Mouse (Mus musculus): ENCODE results near the gene Galnt17. TPM values are rescaled to one million over a fixed set of nuclear protein-coding genes. Genes with fewer than 3 reads are reported as not detected.

The Galnt17 gene
- total and polyA plus RNA-seq, 3 experiments = 2.0 to 4.6 (median 3.8) TPM

DNA sequence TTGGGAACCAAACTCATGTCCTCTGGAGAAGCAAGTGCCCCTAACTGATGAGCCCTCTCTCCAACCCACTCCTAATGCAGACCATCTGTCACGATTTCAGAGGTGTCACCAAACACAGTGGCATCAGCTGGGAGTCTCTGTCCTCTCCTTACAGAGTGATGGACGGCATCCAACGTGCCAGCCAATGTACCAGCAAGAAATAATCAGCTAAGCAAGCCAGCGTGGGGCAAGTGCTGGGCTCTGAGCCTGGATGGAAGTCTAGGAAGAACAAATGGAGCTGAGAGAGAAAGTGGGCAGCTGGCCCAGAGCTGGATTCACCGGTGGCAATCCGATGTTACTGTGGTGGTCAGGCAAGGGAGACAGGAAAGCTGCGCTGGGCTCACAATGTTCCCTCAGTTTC, 301.1 kb downstream of the Galnt17 start:
- DNase-seq = peak; percentile 35 to 55
- no peak overlapping the region for H3K27ac ChIP-seq
- intact Hi-C loops (cut with DNase I) = no loop called here
- no peaks in the 10 kb centered on the region for H3K36me3 ChIP-seq (ENCODE audit: control insufficient read depth, insufficient read depth, low read length)
- no peaks in the 10 kb centered on the region for H3K27me3 ChIP-seq (ENCODE audit: control insufficient read depth, insufficient read depth, low read length)
- TF ChIP-seq CTCF (IDR thresholded peaks at IDR 0.05) (no peak), POLR2A (IDR thresholded peaks at IDR 0.05; ENCODE audit: insufficient read depth, low read depth, low read length) (no peak), EP300 (IDR thresholded peaks at IDR 0.05; ENCODE audit: insufficient read depth, low read depth, low read length) (no peak)
- H3K4me3 ChIP-seq = no peak overlapping the region
- no peaks in the 10 kb centered on the region for H3K4me1 ChIP-seq (ENCODE audit: control insufficient read depth, insufficient read depth, low read length)
- 55% methylated on average over 7 of the region's 7 CpGs for WGBS
- H3K9ac ChIP-seq (ENCODE audit: low read depth, low read length) = no peak overlapping the region
- H3K79me2 ChIP-seq (replicated peaks; ENCODE audit: control insufficient read depth, insufficient read depth, low read length) = no peaks in the 10 kb centered on the region

DNA sequence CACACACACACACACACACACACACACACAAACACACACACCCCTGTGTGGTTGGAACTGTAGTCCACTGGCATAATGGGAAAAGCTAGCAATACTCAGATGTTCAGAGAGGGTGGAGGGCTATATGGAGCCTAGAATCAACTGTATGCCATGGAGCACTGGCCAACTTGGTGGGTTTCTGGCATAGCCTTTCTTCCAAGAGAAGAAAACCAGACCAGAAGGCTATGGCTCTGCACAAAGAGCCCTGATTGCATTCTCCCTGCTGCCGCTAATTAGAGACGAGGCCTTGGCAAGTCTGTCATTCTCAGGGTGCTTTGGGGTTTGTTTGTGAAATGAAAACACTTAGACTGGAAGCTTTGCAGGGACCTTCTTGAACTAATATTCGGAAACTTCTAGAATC, 301.8 kb downstream of the Galnt17 start:
- Histone ChIP-seq H3K4me3 (no peak overlapping the region), H3K4me1 (ENCODE audit: control insufficient read depth, insufficient read depth, low read length) (no peaks in the 10 kb centered on the region), H3K27me3 (ENCODE audit: control insufficient read depth, insufficient read depth, low read length) (no peaks in the 10 kb centered on the region), H3K9ac (ENCODE audit: low read depth, low read length) (no peak overlapping the region), H3K36me3 (ENCODE audit: control insufficient read depth, insufficient read depth, low read length) (no peaks in the 10 kb centered on the region), H3K79me2 (replicated peaks; ENCODE audit: control insufficient read depth, insufficient read depth, low read length) (no peaks in the 10 kb centered on the region), H3K27ac (no peak overlapping the region)
- intact Hi-C loops (cut with DNase I) = no loop called here
- TF ChIP-seq CTCF (IDR thresholded peaks at IDR 0.05) = no peak
- 86% methylated on average over 3 of the region's 3 CpGs for WGBS
- DNase-seq = no peak

GRCm38 (mm10) chr5:131000572-131000971, 307.7 kb downstream of the Galnt17 start:
- no peaks in the 10 kb centered on the region for H3K4me1 ChIP-seq (ENCODE audit: control insufficient read depth, insufficient read depth, low read length)
- no peaks in the 10 kb centered on the region for H3K27me3 ChIP-seq (ENCODE audit: control insufficient read depth, insufficient read depth, low read length)
- H3K27ac ChIP-seq = no peak overlapping the region
- H3K36me3 ChIP-seq (ENCODE audit: control insufficient read depth, insufficient read depth, low read length) = no peaks in the 10 kb centered on the region
- no peak overlapping the region for H3K9ac ChIP-seq (ENCODE audit: low read depth, low read length)
- H3K79me2 ChIP-seq (replicated peaks; ENCODE audit: control insufficient read depth, insufficient read depth, low read length) = no peaks in the 10 kb centered on the region
- intact Hi-C loops (cut with DNase I) = no loop called here
- TF ChIP-seq CTCF (IDR thresholded peaks at IDR 0.05) (no peak), POLR2A (IDR thresholded peaks at IDR 0.05; ENCODE audit: insufficient read depth, low read depth, low read length) (no peak)
- DNase-seq = no peak
- WGBS = 72% methylated on average over 2 of the region's 2 CpGs
- H3K4me3 ChIP-seq = no peak overlapping the region

DNA sequence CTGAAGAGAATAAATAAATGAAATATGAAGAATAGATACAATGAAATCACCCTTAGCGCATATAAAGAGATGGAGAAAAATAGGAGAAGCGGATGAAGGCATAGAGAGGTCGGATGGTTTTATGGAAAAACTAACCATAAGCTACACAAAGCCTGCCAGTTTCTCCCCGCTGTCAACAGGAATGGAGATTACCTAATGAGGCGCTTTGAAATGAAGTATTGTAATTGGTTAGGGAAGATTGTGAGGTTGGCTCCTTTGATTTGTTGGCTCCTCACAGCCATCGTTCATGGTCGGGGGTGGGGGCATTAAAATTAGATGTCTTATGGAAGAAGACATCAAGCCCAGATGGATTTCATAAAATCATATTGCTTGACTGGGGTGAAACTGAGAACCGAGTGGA, 329.0 kb downstream of the Galnt17 start:
- Histone ChIP-seq H3K79me2 (replicated peaks; ENCODE audit: control insufficient read depth, insufficient read depth, low read length) (no peaks in the 10 kb centered on the region), H3K27me3 (ENCODE audit: control insufficient read depth, insufficient read depth, low read length) (no peaks in the 10 kb centered on the region), H3K4me3 (no peak overlapping the region), H3K27ac (no peak overlapping the region), H3K9ac (ENCODE audit: low read depth, low read length) (no peak overlapping the region), H3K4me1 (ENCODE audit: control insufficient read depth, insufficient read depth, low read length) (no peaks in the 10 kb centered on the region), H3K36me3 (ENCODE audit: control insufficient read depth, insufficient read depth, low read length) (no peaks in the 10 kb centered on the region)
- no peak for DNase-seq
- intact Hi-C loops (cut with DNase I) = no loop called here
- TF ChIP-seq CTCF (IDR thresholded peaks at IDR 0.05) (no peak), POLR2A (IDR thresholded peaks at IDR 0.05; ENCODE audit: insufficient read depth, low read depth, low read length) (no peak), EP300 (IDR thresholded peaks at IDR 0.05; ENCODE audit: insufficient read depth, low read depth, low read length) (no peak)
- WGBS = 73% methylated on average over 8 of the region's 8 CpGs

DNA sequence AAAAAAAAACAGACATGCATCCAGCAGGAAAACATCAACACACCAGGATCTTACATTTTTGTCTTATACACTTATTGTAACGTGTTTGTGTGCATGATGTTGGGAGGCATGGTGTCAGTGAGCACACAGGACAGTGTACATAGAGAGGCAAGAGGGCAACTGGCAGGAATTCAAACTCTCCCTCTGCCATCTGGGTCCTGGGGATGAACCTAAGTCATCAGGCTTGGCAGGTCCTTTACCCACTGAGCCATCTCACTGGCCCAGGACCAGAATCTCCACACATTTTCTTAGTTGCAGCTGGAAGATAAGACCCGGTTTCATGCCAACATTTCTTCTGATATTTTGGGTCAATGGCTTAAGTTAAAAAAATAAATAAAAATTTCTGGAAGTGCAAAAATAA, 329.4 kb downstream of the Galnt17 start:
- intact Hi-C loops (cut with DNase I) = no loop called here
- no peaks in the 10 kb centered on the region for H3K79me2 ChIP-seq (replicated peaks; ENCODE audit: control insufficient read depth, insufficient read depth, low read length)
- no peak for DNase-seq
- H3K27me3 ChIP-seq (ENCODE audit: control insufficient read depth, insufficient read depth, low read length) = no peaks in the 10 kb centered on the region
- no peak for TF ChIP-seq EP300 (IDR thresholded peaks at IDR 0.05; ENCODE audit: insufficient read depth, low read depth, low read length)
- TF ChIP-seq CTCF (IDR thresholded peaks at IDR 0.05) = no peak
- TF ChIP-seq POLR2A (IDR thresholded peaks at IDR 0.05; ENCODE audit: insufficient read depth, low read depth, low read length) = no peak
- WGBS = 53% methylated on average over 2 of the region's 2 CpGs
- H3K27ac ChIP-seq = no peak overlapping the region
- no peak overlapping the region for H3K4me3 ChIP-seq
- H3K36me3 ChIP-seq (ENCODE audit: control insufficient read depth, insufficient read depth, low read length) = no peaks in the 10 kb centered on the region
- H3K9ac ChIP-seq (ENCODE audit: low read depth, low read length) = no peak overlapping the region
- H3K4me1 ChIP-seq (ENCODE audit: control insufficient read depth, insufficient read depth, low read length) = no peaks in the 10 kb centered on the region

GRCm38 (mm10) chr5:130977999-130978398, 330.3 kb downstream of the Galnt17 start:
- WGBS = 84% methylated on average over 3 of the region's 3 CpGs
- H3K27ac ChIP-seq = no peak overlapping the region

More at GRCm38 (mm10) chr5:130977999-130978398, 330.3 kb downstream of the Galnt17 start:
- H3K79me2 ChIP-seq (replicated peaks; ENCODE audit: control insufficient read depth, insufficient read depth, low read length) = no peaks in the 10 kb centered on the region
- H3K4me3 ChIP-seq = no peak overlapping the region
- intact Hi-C loops (cut with DNase I) = no loop called here
- H3K27me3 ChIP-seq (ENCODE audit: control insufficient read depth, insufficient read depth, low read length) = no peaks in the 10 kb centered on the region
- no peak for DNase-seq
- H3K4me1 ChIP-seq (ENCODE audit: control insufficient read depth, insufficient read depth, low read length) = no peaks in the 10 kb centered on the region
- H3K36me3 ChIP-seq (ENCODE audit: control insufficient read depth, insufficient read depth, low read length) = no peaks in the 10 kb centered on the region
- TF ChIP-seq EP300 (IDR thresholded peaks at IDR 0.05; ENCODE audit: insufficient read depth, low read depth, low read length) = no peak
- peak; percentile 21 for TF ChIP-seq CTCF (IDR thresholded peaks at IDR 0.05)
- H3K9ac ChIP-seq (ENCODE audit: low read depth, low read length) = no peak overlapping the region
